Mouse (Mus musculus): ENCODE data around the gene Mitf.

DNA sequence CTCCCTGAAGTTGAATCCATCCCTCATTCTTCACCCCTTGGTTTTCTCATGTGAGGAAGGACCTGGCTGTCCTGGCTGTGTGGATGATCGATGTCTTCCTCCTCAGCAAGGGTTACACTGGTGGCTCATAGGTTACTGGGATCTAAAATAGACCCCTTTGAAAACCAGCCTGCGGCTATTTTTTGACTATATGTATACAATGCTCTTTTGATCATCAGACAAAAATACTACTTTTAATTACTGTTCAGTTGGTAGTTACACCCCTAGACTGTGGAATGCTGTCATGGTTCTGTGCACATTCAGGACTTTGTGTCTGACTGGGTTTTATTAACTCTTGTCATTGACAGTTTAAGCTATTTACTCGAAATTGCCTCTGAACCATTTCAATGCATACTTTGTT, 157.9 kb downstream of the Mitf start:
- no peak for TF ChIP-seq CTCF (IDR thresholded peaks at IDR 0.05)
- TF ChIP-seq EP300 (IDR thresholded peaks at IDR 0.05), result no peak

Measured in lung, postnatal 0 days (tissue).